Mouse (Mus musculus) common myeloid progenitor, adult 5-6 weeks (primary cell): ENCODE measurements around the gene Tns4. TPM values are rescaled to one million over a fixed set of nuclear protein-coding genes. Genes with fewer than 3 reads are reported as not detected.

Experiments used
- ATAC-seq: replicated peaks from 2 replicates; pipeline ENCODE4 v1.8.0; 2016; ENCODE audit warnings: low read depth, mild to moderate bottlenecking, moderate TSS enrichment, inconsistent platforms; ENCODE audit not compliant: poor library complexity, severe bottlenecking
- total RNA-seq: library from RNA; stranded (forward); fragments of 200-1000, 187-1606 nt; gene quantifications from 2 replicates; pipeline ENCODE4 v1.2.3, GENCODE M21; 2017

Tns4 gene
- 0.68 and 1.0 TPM in 2 replicates for total RNA-seq

DNA sequence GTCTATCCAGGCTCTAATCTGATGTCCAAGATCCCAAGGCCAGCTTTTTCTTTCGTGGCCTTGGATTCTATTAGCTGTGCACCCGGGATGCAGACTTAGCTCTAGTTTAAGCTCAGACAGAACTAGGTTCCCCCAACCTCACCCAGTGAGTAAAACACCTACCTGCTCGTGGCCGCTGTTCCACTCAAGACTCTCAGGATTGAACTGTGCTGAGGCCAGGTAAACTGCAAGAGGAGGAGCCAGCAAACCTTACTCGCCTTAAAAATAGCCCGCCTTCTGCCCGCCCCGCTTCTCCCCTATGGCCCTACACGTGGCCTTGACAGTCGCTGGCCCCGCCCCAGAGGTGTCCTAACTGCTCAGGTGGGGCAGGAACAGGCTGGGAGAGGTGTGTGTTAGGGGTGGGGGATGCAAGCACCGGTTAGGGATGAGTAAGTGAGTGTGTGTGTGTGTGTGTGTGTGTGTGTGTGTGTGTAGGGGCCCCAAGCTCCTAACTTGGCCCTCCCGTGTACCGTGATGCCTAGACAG, at the start of gene Tns4:
Gene Tns4 (minus strand): TSS at position 230 of the 525 bp plus-strand sequence.
- ATAC-seq, result no peak

GRCm38 (mm10) chr11:99137385-99137784, 48.3 kb upstream of the Tns4 start:
- ATAC-seq, result no peak

DNA sequence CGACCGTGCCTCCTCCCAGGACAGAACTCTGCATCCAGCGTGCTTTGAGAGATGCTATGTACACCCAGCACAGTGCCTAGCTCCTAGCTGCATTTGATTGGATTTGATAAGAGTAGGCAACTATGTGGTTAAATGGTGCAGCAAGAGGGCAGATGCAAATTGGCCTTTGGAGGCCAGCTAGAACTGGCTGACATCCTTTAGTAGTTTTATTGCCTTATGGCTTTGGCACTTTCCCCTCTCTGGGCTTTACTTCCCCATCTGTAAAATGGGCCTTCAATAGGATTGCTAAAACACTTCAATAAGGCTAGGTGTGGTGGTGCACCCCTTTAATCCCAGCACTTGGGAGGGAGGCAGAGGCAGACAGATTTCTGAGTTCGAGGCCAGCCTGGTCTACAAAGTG, 47.9 kb upstream of the Tns4 start:
- no peak for ATAC-seq

DNA sequence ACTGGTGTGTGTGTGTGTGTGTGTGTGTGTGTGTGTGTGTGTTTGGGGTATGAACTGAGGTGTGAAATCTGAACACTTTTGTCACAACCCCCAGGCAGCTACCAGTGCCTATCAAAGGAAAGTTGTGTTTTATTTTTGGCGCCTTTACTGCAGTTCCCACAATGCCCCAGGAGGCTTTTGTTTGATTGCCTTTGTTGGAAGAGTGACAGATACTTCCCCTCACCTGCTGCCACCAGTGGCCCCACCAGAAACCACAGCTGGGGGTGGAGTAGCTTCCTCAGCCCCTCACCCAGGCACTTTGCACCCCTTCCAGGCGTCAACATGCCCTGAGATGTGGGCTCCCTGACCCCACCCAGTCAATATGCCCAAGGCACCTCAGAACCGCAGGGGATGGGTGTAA, 47.3 kb upstream of the Tns4 start:
- ATAC-seq, result 0 out of 2 replicates have a peak, but pooled peaks have one; percentile 9

GRCm38 (mm10) chr11:99135047-99135440, 45.9 kb upstream of the Tns4 start:
- ATAC-seq, result no peak

- ATAC-seq, result no peak
Observed at GRCm38 (mm10) chr11:99134266-99135046, 45.4 kb upstream of the Tns4 start.

DNA sequence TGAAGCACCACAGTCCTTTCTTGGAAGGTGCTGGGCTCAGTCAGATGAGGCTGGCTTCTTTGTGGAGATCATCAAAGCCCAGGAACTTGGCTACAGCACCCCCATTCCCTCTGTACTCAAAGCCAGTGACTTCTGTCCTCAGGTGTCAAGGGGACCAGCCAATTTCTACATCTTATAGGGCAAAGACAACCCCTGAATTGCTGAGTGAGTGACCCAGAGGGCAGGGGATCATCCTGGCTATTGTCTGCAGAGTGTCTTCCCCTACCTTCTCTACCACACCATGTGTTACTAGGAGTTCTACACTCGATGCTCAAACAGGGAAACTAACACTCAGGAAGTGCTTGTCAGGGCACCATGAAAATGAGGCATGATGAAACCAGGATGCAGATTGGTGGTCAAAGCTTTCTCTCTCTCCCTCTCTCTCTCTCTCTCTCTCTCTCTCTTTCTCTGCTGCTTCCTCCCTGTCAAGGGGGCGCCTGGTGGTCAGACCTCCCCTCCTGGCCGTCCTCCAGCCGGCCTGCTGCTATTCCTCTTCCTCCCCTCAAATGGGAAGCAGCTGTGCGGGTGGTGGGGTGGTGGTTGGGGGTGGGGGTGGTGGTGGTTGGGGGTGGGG, 44.3 kb upstream of the Tns4 start:
- ATAC-seq, result peak; percentile 64

- peak; percentile 30 for ATAC-seq
Observed at GRCm38 (mm10) chr11:99132091-99132730, 43.1 kb upstream of the Tns4 start.

- no peak for ATAC-seq
Observed at GRCm38 (mm10) chr11:99131463-99131840, 42.3 kb upstream of the Tns4 start.

GRCm38 (mm10) chr11:99130736-99131462, 41.8 kb upstream of the Tns4 start:
- no peak for ATAC-seq

DNA sequence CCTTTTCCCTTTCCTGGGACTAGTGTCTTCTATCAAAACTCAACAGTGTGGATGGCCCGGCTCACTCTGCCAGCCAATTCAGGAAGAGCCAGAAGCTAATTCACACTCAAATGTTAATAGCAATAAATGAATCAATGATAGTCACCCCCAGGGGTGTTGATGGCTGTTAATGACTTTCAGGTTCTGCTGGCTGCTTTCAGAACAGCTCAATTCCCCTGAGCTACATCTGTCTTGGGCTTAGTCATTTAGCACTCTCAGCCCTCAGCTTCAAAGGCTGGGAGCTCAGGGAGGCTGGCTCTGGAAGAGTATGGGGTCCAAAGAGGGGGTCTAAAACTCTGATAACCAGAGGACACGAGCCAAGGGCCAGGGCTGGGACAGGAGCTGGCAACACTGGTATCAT, 40.2 kb upstream of the Tns4 start:
- ATAC-seq, result no peak

- no peak for ATAC-seq
Observed at GRCm38 (mm10) chr11:99127785-99128682, 38.9 kb upstream of the Tns4 start.

- ATAC-seq, result 0 out of 2 replicates have a peak, but pooled peaks have one; percentile 10
Observed at GRCm38 (mm10) chr11:99126482-99127253, 37.6 kb upstream of the Tns4 start.

GRCm38 (mm10) chr11:99124635-99125029, 35.5 kb upstream of the Tns4 start:
- ATAC-seq, result no peak

DNA sequence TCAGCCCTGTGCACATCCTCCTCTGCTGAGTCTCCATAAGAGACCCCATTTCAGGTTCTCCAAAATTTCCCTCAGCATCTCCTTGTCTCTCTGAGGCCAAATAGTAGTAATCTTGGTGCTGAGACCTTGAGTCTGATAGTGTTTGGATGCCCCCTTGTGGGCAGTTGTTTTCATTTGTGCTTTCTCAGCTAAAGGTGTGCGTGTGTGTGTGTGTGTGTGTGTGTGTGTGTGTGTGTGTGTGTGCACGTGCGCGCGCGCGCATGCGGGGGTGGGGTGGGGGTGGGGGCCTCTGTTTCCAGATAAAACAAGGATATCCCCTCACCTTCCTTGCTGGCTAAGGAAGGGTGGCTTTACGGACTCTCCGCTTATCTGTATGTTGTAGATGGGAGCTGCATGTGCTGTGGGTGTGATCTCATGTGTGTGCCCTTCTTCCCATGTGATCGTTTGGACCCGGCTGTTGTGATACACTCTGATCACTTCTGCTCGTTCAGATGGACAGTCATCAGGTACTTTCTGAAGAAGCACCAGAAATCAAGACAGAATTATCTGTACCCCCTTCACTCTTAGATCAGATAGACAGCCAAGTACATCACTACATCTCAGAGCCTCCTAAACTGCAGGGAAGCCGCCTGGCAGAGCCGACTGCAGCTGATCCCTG, 35.0 kb upstream of the Tns4 start:
- ATAC-seq, result peak; percentile 67

DNA sequence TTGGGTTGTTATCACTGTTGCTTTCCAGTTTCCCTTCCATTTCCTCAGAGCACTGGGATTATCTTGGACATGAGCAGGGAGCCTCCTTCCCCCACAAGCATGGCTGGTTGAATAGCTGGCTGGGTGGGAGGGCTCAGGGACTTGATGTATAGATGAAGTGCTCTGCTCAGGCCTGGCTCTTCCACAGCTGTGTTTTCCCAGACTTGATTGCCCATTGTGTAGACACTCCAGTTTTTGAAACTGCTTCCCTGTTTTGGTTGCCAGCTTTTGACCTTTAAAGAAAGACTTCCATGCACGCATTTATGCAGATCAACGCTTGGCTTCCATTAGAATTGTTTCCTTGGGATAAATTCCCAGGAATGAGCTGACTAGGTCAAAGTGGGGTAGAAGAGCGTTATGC, 33.6 kb upstream of the Tns4 start:
- no peak for ATAC-seq

DNA sequence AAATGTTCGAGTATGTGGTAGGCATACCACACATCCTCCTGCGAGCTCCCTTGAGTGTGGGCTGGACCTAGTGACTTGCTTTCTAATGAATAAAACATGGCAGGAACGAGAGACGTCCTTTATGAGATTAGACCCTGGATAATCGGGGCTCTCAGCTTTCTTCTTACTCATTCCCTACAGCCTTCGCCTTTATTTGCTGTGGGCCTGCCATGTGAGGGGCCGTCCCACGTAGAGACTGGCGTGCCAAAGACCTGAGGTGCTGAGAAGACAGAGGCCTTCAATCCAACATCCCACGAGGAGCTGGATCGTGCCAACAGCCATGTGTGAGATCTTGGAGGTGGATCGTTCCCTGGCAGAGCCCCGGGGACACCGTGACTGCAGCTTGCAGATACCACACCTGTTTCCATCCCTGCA, 32.1 kb upstream of the Tns4 start:
- ATAC-seq, result no peak
